Comparison of ENCODE assay signal across 15 mouse cellular contexts in genomic region chr15:81227275-81227674, GRCm38 (mm10). TPM values are rescaled to one million over a fixed set of nuclear protein-coding genes. Genes with fewer than 3 reads are reported as not detected.
"Had no signal": no experiment of that assay in that cellular context is flagged by ENCODE, and none has a peak within 500 bp of the region (broad histone marks: within the 10 kb centered on the region; RNA-seq: fewer than 3 reads in every experiment).

No protein-coding gene starts in this region.

- H3K4me1 ChIP-seq: neural tube, embryonic 12.5 days; stomach, embryonic 15.5 days had no signal

- H3K9me3 ChIP-seq: midbrain, embryonic 10.5 days; neural tube, embryonic 12.5 days; stomach, embryonic 15.5 days had no signal

- H3K36me3 ChIP-seq: midbrain, embryonic 10.5 days; neural tube, embryonic 12.5 days; stomach, embryonic 15.5 days had no signal

- H3K27ac ChIP-seq: liver, embryonic 14.5 days; midbrain, embryonic 10.5 days; neural tube, embryonic 12.5 days; stomach, embryonic 15.5 days; stomach, postnatal 0 days had no signal

- H3K27me3 ChIP-seq: neural tube, embryonic 12.5 days; stomach, embryonic 15.5 days had no signal

- H3K9ac ChIP-seq: liver, embryonic 14.5 days; lung, embryonic 14.5 days; neural tube, embryonic 12.5 days; stomach, embryonic 15.5 days had no signal

- ATAC-seq: midbrain, embryonic 16.5 days had no signal

- DNase-seq: lung, adult 18-20 months; lung, embryonic 14.5 days; lung, postnatal 10 days; lung, postnatal 4 days; right cerebral cortex, postnatal 14 days; thymus, adult 2 months; thymus, postnatal 25 days; thymus, postnatal 4 days had no signal

- H3K4me3 ChIP-seq: midbrain, embryonic 10.5 days; neural tube, embryonic 12.5 days; stomach, embryonic 15.5 days had no signal

- H3K4me2 ChIP-seq: lung, embryonic 14.5 days; neural tube, embryonic 12.5 days; stomach, embryonic 15.5 days had no signal

RNA-seq across cellular contexts. Expression of gene Mchr1, which starts 8.0 kb away (rescaled TPM):
- polyA plus RNA-seq: spleen, adult 2 months had no signal
